Mouse (Mus musculus) cerebellum, adult 18-20 months (tissue): ENCODE measurements at regions not wholly inside any gene's neighbourhood (a gene's known extent, or its start where the extent isn't known, plus 50 kb on each side); places are given as distances from the start of the nearest gene placed in this dataset.
"Not testable (repeated sequence)": the region's sequence is repeated elsewhere in the genome, so short reads cannot be mapped to it uniquely, and the experiment has no call there.

Source experiments
- DNase-seq, 2 experiments: peaks; one replicate each; pipeline ENCODE4 v3.0.0; 2021

DNA sequence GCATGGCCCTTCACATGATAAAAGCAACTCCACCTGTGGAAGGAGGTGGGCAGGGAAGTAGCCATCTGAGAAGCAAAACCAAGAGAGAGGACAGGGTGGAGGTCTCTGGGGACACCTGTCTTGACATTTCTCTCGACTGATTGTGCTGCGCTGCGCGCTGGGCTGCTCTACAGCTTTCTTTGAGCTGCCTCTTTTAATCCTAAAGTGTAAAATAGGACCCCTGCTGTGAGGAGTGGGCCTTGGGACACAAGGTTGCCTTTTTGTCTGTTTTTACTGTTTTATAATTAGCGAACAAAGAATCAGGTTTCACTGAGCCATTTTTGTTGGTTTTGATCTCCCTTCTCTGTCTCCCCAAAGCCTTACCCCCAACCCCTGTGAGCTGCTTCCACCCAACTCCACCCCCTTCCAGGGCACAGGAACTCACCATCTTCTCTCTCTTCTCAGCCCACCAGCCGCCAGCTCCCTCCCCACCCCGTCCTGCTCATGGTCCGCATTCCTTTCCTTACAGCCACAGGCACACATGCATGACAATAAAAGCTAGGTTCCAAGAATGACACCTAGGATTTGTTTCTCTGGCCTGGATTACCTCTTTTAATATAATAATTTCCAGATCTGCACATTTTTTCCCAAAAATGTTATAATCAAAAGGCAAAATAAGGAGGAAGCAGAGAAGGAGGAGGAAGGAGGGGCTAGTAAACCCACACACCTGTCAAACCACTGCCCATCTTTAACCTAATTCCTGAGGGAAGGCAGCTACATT lies 57.3 kb downstream of the Cbln4 start:
- no peak for DNase-seq

DNA sequence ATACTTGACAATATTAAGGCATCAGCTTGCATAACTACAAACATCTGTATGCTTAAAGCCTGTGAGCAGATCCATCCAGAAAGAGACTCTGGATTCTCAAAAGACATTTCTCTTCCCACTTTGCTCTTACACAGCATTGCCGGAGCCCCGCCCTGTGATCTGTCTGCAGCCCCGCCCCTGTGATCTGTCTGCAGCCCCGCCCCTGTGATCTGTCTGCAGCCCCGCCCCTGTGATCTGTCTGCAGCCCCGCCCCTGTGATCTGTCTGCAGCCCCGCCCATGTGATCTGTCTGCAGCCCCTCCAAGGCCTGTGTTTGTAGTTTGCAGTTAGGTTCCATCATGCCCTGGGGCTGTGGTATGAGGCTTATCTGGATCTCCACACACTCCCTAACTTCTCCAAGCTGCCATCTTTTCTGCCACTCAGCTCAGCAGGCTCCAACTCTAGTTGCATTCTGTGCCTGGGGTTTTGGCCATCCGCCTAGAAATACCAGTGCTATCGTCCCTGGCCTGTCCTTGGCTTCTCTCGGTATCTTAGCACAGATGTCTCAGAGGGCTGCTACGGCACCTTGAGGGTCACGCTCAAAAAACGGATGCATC lies 73.9 kb downstream of the Cbln4 start:
- DNase-seq, result no peak

DNA sequence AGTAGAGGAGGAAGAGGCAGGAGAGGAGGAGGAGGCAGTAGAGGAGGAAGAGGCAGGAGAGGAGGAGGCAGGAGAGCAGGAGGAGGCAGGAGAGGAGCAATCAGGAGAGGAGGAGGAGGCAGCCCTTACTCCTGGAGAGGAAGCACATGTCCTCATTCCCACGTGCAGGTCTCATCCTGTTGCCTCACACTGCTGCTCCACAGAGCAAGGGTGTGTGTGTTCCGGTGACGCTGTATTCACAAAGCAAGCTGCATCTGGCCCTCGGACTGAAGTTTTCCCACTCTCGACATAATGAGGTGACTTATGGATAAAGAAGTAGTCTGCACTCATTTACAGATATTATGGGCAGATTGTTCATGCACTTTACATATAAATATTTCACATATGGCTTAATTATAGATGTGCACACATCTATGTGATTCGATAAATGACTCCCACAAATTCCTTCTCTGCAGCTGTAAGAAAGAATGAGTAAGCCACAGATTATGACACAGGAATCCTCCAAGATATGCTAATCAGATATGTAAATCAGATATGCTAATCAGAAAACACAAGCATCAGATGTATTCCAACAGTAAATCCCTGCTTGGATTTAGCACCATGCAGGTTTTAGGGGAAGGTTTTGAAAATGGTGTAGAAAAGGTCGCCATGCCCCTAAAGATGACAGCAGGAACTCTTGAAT lies 96.6 kb downstream of the Cbln4 start:
- no peak for DNase-seq

DNA sequence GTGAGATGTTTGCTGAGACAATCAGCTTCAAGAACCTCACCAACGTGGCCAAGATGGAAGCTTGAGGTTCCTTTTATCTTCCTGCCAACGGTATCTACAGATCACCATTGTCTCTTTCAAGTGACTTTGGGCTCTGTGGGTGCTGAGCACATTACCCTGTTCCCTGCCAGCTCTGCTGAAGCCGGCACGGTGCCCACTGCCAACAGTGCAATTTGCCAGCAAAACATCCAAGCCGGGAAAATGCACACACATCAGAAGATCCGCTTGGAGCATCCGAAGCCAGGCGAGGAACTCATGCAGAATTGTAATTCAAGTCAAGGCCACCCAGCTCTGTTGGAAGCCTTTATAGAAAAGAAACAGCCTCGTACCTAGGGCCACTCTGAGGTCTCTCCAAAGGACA lies 100.6 kb downstream of the Cbln4 start:
- peak; percentile 7 to 22 for DNase-seq

DNA sequence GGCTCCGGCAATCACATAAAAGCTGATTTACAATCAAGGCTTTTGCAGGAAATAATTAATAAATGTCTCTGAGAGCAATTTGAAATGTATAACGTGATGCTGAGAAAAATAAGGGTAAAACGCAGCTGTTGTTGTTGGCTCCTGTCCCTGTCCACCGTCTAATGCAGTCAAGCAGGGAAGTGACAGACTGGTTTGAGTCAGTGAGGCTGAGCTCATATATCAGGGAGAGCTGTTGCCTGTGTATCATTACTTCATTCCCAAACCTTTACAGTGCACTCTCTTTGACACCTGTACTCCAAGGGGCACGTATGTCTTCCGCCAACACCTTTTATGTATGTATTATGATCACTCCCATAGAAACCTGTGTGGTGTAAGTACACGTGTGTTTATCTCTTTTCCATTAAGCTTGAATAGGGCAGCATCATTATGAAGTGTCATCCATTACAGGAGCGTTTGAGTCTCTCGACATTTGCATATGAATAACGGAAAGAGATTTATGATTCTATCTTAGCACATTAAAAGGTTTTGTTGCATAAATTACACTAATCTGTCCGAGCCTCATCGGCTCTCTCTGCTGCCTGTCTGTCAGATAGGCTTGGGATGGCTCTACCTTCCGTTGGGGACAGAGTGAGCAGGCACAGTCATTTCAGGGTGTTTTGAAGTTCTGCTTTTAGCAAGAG lies 107.5 kb downstream of the Cbln4 start:
- no peak for DNase-seq

DNA sequence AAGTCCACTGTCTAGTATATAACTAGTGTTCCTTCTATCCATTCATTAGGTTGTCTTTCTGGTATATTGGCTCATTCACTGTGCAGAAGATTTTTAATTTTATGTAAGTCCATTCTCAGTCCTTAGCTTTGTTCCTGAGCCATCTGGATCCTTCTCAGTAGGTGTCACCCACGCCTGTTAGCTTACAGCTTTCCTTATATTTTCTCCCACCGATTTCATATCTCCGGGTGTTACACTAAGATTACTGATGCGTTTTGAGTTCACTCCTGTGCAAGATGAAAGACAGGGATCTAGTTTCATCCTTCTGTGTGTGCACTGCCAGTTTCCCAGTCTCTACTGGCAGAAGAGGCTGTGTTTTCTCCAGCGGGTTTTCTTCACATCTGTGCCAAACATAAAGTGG lies 122.3 kb downstream of the Cbln4 start:
- DNase-seq, result no peak

DNA sequence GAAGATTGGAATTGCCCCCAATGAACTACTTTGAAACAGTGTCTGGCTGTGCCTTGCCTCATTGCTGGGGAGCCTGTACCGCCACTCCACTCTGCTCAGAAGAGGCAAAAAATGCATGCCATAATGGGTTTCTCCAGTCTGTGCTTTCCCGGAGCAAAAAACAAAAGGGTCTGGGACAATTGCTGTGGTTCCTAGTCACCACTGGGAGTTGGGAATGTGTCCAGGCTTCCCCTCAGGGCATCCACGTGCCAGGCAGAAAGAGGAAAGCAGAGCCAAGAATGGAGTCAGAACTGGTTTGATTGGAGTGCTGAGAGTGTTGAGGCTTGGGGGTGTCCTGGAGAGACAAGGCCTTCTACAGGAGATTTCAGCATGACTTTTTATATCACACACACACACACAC lies 156.0 kb downstream of the Cbln4 start:
- DNase-seq, result no peak

DNA sequence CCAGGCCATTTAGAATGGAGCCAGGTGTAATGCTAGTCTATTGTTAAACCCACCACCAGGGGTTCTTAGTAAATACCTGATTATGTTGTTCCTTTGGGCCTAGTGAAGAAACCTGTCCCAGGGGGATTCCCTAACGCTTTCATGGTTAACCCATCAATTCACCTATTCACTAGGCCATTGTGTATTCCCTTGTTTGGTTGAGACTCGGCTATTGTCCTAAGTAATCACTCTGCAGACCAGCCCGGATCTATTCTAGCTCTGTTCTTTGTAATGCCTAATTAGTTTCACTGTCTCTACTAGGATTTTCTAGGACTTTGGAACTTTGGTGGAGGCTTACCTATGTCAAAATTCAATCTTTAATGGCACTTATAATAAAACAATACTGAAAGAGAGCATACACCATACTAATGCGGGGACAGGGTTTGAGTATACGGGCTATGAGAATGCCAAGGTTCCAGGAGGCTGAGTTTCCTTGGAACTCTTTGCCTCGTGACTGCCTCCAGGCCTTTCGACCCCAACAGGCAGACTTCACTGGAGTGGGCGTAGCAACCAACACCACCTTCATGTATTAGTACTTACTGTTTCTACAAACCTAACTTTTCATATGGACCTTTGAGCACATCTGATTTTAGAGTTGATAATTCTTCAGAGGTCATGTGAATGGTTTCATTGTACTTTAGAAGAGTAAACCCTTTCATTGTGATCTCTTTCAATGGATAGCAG lies 163.9 kb downstream of the Cbln4 start:
- not testable (repeated sequence) for DNase-seq

DNA sequence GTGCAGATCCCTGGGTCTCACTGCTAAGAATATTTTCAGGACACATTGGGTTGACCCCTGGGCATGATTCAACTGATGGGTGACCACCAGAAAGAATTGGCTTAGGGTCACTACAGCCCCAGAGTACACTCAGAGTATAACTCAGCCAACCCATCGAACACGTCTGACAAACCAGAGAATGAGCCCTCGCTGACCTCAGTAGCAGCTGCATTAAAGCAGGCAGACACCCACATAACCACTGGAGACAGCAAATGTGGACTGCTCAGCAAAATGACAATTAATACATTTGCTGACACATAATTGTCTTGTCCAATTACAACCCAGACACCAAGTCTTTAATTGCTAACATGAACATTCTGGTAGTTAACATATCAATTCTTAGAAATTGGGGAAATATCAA lies 175.7 kb downstream of the Cbln4 start:
- no peak for DNase-seq

DNA sequence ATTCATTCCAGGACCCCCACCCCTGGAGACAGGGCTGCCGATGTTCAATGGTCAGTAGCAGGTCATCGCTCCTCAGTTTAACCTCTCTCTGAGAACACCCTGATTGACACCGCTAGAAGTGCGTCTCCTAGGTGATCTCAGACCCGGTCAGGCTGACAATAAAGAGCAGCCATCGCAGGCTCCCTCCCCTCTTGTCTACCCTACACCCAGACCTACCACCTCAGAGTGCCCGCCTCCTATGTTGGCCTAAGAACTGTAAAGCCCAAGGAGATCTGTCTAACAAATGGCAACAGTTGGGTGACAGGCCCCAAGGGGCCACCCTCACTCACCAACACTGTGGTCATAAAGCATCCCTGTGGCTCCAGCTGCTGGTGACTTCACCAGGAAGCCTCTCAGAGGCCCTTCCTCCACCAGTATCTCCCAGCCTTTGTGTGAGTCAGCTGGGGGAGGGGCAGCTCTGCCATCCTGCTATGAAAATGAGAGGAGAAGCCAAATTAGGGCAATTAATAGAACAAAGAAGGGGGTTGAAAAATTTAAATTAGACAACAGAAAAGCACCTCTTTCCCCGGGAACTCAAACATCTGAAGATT lies 178.8 kb downstream of the Cbln4 start:
- DNase-seq, result no peak

DNA sequence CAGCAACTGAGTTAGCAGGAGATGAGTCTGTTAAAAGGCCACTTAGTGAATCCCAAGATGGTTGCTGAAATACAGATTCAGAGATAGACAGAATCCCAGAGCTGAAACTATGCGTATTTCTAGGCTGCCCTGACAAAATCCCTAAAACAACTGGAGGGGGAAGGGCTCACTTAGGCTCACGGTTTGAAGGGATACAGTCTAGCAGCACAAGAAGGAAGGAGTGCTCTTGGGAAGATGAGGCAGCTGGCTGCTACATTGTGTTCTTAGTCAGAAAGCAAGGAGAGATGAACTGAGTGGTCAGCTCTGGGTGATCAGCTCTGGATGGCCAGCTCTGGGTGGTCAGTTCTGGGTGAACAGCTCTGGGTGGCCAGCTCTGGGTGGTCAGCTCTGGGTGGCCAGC lies 180.6 kb downstream of the Cbln4 start:
- no peak for DNase-seq

DNA sequence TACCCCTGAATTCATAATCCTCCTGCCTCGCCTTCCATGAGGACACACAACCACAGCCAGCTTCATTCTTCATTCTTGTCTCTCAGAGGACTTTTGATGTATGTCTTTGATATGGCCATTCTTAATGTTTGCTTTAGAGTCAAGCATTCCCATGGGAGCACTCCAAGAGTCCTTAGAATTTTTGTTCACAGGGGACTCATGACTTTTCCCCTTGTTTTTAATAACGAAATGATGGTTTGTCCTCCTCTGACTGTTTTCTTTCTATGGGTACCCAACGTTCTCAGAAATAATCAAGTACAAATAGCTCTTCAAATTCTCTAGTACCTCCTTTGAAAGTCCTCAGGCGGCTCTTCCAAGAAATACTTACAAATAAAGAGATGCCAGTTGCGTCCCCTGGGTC lies 184.4 kb downstream of the Cbln4 start:
- no peak for DNase-seq

DNA sequence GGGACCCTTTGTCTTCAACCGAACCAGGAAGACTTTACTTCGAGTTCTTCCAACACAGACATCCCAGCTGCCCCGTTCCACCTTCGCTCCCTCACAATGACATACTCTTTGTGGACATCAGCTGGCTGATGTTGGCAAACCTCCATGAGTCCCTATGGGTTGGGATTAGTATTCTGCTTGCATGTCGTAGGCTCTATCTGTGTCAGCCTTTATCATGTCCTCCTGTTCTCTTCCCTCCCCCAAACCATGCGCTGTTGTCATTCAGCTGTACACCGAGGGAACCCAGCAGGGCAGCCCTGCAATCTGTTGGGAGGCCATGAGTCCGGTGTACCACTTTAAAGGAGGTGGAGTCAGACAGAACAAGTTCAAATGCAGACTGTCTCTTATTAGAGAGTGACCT lies 186.8 kb downstream of the Cbln4 start:
- DNase-seq, result no peak

DNA sequence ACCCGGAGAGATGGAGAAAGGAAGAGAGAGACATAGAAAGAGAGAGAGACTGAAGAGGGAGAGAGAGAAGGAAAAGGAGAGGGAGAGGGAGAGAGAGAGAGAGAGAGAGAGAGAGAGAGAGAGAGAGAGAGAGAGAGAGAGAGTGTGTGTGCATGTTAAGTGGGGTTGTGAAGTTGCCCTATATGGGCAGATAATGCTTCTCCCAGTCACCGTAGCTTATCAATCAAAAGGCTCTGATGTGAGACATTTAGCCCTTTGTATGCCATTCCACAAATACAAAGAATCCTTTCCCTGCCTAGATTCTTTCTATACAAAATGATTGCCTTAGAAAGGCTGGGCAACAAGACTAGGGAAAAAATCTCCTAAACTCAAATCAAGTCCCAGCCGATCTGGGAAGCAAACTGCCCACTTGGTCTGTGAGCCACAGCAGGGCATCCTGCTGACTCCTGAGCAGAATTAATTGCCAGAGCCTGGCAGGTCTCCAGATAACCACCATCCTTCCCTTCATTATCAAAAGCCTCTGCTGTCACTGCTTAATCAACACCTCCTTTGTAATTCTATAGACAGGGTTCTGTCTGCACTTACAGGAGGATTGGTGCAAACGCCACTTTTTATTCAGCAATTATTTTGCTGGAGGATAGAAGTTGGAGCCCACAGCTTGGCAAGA lies 196.3 kb downstream of the Cbln4 start:
- DNase-seq, result peak in 1 of 2 experiments; percentile 5

DNA sequence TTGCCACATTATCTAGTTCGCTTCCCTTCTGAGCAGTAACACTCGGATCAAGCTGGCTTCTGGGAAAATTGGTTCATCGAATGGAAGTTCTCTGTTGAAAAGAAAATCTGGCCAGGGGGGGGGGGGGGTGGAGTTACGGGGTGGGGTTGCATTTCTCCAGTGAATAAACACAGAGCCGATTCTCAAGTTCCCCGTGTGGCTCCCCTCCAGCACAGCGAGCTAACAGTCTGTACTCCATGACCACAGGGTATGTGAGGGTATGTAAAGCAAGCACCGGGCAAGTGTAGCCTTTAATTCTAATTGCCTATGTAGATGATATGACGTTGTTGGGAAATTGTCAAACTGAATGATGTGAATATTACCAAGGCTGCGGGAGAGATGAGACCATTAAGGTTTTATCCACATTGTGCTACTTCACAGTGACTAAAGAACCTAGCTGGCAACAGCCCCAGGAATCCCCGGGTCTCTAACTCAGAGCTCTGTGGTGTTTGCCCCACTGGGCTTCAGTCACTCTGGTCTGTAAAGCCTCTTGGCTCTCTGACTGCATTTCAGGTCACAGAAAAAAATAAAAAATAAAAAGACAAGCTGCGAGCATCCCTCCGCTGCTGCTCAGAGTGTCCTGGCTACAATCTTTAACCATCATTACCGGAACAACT lies 203.1 kb downstream of the Cbln4 start:
- DNase-seq, result no peak

DNA sequence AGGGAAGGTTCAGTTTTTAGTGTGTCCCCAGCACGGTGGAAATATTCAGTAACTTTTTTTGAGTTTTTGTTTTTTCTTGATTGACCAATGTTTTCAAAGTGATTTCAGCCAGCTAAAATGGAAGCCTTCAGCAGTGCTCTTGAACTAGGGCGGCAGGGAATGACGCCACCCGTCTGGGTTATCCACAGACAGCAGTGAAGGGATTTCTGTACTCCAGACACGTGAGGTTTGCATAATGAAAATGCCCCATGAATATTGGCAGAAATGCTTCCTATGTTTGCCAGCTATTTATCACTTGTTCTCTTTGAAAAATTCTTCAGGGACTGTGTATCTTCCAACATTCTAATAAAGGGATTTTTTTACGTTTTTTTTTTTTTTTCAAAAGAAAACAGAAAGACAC lies 221.1 kb downstream of the Cbln4 start:
- no peak for DNase-seq

DNA sequence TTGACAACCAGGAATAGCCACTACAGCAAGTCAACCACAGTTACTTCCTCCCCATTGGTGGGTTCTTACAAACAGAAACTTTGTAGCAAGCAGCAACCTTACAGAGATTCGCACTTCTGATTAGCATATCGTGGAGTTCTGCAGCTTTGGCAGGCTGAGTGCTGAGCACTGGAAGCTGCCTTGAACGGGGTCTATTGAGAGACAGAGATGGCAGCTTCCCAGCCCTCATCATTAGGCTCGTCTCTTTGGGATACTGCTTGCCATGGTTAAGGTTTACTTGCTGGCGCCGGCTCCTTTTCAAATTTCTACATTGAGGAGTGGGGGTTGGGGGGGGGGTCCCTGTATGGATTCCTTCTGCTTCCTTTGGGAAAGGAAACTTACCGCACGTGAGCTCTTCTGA lies 224.8 kb downstream of the Cbln4 start:
- no peak for DNase-seq

DNA sequence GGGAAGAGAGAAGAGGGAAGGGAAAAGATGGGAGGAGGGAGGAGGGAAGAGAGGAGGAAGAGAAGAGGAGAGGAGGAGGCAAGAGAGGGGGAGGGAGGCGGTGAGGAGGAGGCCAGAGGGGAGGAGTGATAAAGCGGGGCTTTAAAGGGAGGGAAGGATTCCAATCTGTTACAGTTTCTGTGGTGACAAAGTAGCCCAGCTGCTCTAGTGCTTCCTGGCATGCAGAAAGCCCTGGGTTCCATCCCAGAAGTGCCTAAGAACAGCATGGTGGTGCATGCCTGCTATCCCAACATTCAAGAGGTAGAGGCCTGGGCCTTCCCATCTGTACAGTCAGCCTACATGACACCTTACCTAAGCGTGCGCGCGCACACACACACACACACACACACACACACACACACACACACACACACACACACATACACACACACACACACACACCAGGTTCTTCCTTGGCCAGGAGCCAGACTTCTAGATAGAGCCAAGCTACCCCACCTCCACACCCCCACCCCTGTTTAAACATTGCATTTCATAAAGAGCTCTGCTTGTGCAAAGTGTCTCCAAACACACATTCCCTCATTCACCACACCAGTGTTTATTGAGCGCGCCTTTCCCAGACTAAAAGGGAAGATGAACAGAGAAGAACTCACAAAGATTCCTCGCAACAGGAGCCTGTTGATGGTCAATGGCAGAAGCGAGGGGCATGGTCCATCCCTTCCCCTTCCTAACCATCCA lies 226.4 kb downstream of the Cbln4 start:
- DNase-seq, result no peak

DNA sequence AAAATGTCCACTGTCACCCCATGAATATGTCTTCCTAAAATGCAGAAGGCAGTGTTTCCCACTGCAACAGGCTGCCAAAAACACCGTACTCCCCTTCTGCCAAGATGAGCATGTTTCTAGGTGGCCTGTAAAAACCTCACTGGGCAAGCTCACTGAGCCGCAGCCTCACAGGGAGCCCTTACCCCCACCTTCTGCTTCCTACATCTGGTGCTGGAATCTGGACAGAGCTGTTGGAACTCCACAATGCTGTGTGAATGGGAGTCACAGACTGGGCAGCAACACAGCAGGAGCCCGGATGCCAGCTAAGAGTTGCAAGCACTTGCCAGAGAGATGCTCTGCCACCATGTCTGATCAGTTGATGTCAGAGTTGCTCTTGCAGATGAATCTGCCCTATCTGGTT lies 230.6 kb downstream of the Cbln4 start:
- no peak for DNase-seq

DNA sequence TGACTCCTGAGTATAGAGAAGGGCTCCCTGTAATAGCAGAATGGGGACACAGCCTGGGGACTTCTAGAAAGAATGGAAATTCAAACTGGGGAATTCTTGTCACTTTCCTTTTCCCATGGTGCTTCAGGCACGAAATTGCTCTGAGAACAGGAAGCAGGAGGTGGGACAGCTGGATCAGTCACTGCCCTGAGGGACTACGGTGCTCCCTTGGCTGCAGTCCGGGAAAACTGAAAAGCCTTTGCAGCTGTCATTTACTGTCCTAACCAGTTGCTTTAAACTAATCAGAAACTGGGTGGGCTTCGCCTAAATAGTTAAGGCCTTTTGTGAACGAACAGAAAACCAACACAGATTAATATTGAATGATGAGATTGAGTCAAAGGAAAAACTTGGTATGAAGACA lies 237.9 kb downstream of the Cbln4 start:
- no peak for DNase-seq
